Mouse (Mus musculus) layer of hippocampus, postnatal 25 days (tissue): ENCODE results near the gene Nudt15. TPM values are rescaled to one million over a fixed set of nuclear protein-coding genes. Genes with fewer than 3 reads are reported as not detected.
A peak's percentile ranks its signal among the peaks of the same experiment; 100 is the strongest.

ENCODE experiments used
- DNase-seq, 2 experiments: peaks; one replicate each; pipeline ENCODE4 v3.0.0; 2022; ENCODE audit warnings: mixed read lengths in 2 of 2, low spot score in 1 of 2; ENCODE audit errors: extremely low spot score in 1 of 2
- total RNA-seq, 2 experiments: library from RNA; stranded (reverse); gene quantifications; 2 replicates each; pipeline ENCODE4 v1.2.3; 2021

Nudt15 gene
- total RNA-seq, 2 experiments from 2014 or later = 5.7 to 5.8 TPM

DNA sequence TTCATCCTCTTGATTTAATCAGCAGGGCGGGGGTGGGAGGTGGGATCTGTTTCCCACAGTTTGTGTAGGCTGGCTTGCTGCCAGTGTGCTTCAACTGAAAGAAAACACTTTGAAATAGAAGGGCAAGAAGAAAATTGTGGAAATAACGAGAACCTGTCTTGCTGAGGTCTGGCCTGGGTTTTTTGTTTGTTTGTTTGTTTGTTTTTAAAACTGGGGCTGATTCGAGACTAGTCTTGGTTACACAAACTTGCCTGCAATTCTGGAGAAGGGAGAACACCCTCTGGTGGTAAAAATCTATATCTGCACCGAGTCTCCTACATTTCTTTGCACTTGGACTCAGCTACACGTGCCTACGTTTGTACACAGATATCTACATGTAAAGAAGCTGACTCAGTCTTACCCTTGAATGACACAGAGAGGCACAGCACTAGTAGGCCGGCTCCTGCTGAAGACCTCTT is 73.4 kb downstream of the Nudt15 start:
- peak in 1 of 2 experiments; percentile 43 for DNase-seq

DNA sequence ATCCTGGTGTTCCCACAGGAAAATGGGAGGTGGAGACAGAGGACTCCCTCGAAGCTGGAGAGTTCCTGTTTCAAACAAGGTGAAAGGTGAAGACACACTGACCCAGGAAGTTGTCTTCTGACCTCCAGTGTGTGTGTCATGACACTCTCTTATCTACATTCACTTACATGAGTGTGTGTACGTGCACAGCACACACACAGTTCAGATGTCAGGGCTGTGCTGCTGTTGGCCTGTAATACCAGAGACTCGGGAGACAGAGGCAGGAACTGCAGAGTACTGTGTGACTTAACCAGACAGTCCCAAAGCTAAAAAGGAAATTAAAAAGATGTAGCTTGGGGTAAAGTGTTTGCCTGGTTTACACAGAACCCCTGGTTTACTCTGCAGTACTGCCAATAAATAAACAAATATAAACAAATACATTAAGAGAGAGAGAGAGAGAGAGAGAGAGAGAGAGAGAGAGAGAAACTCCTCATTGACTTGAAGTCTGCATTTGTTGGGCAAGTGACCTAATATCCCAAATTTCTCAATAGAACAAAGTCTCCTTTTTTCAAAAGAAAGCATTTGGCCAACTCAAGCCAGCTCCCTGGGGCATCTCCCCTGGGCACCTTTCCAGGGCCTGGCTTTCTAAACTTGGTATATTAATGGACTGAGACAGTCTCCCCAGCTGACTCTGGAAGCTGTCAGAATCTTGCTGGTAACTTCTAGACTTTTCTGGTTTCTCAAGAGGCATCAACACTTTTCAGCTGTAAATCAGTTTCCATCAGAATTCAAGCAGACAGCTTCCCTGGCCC is 74.2 kb downstream of the Nudt15 start:
- DNase-seq = no peak

DNA sequence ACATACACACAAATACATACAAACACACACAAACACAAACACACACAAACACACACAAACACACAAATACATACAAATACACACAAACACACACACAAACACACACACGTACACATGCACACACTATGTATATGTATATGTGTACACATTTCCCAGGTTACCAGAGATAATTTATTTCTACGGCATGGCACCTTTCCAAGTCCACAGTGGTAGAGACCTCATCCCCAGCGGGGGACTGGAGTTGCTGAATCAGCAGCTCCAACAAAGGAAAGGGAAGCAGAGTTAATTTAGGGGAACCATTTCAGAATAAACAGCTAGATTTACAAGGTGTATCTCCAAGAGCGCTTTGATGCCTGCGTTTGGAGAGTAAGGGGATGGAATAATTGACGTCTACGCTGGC is 75.8 kb downstream of the Nudt15 start:
- DNase-seq = no peak

DNA sequence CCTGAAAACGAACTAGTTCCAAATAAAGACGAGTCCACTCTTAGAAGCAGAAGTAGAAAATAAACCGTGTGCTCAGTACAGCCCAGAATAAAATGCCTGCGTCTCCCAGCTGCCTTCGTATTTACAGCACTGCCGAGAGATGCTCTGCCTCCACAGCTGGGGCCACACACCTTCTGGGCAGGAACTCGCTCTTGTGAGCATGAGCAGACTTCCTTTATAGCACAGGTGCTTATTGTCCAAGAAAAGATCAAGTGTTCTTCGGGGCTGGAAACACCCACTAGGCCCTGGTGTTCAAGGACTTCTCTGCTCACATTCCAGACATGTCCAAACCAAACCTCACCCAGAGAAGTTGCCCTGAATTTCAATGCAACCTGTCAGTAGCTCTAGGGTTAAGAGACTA is 77.4 kb downstream of the Nudt15 start:
- DNase-seq = no peak

DNA sequence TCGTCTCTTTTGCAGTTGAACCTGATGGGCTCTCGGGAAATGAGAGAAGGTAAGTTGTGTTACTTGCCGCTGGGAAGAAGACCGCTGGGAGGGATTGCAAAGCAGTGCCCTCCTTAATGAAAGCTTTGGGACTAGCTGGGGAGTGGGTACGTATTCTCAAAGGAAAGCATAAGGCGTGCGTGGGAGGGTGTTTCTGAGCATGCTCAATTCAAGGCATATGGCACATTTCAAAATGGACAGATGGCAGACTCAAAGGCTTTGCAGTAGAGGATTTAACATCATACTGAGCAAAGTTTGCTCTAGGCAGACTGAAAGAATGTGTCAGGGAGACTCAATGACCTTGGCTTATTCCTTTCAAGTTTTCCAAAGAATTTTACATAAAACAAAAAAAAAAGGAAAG is 78.5 kb downstream of the Nudt15 start:
- peak in 1 of 2 experiments; percentile 65 for DNase-seq

Other genes with a start within 250 kb of the Nudt15 start
- gene Rb1, start 222.4 kb downstream of the Nudt15 start, total RNA-seq = 10 to 100 TPM; 32.7 to 43.8 TPM
- gene Itm2b, start 163.0 kb downstream of the Nudt15 start, total RNA-seq = 1,000 to 10,000 TPM; 1,010 to 1,023 TPM
- 10 to 100 TPM; 29.0 to 31.8 TPM for gene Med4, start 38.2 kb downstream of the Nudt15 start, total RNA-seq
- 100 to 1,000 TPM; 153 to 160 TPM for gene Sucla2, start 22.9 kb downstream of the Nudt15 start, total RNA-seq
- not detected for gene Gm21750, start 113.0 kb upstream of the Nudt15 start, total RNA-seq